Mouse (Mus musculus): ENCODE data around the gene Adamts9. TPM values are rescaled to one million over a fixed set of nuclear protein-coding genes. Genes with fewer than 3 reads are reported as not detected.

Gene Adamts9
- total RNA-seq, 4 experiments from 2014 or later = 1.5 to 3.0 (median 2.1) TPM

GRCm38 (mm10) chr6:92928261-92928660 is 15.0 kb downstream of the Adamts9 start:
- no peak for DNase-seq (ENCODE audit: low spot score in 2 of 2)

- no peak for DNase-seq (ENCODE audit: low spot score in 2 of 2)
Measured at GRCm38 (mm10) chr6:92924536-92924935, 18.8 kb downstream of the Adamts9 start.

- no peak for DNase-seq (ENCODE audit: low spot score in 2 of 2)
Measured at GRCm38 (mm10) chr6:92921843-92922242, 21.4 kb downstream of the Adamts9 start.

GRCm38 (mm10) chr6:92920938-92921689 is 22.2 kb downstream of the Adamts9 start:
- DNase-seq (ENCODE audit: low spot score in 2 of 2) = no peak

GRCm38 (mm10) chr6:92910611-92911010 is 32.7 kb downstream of the Adamts9 start:
- no peak for DNase-seq (ENCODE audit: low spot score in 2 of 2)

GRCm38 (mm10) chr6:92909361-92909760 is 33.9 kb downstream of the Adamts9 start:
- DNase-seq (ENCODE audit: low spot score in 2 of 2) = no peak

- DNase-seq (ENCODE audit: low spot score in 2 of 2) = peak; percentile 22 to 23
Measured at GRCm38 (mm10) chr6:92905922-92906321, 37.4 kb downstream of the Adamts9 start.

GRCm38 (mm10) chr6:92904491-92904890 is 38.8 kb downstream of the Adamts9 start:
- DNase-seq (ENCODE audit: low spot score in 2 of 2) = no peak

GRCm38 (mm10) chr6:92904037-92904436 is 39.3 kb downstream of the Adamts9 start:
- no peak for DNase-seq (ENCODE audit: low spot score in 2 of 2)

GRCm38 (mm10) chr6:92891535-92891934 is 51.8 kb downstream of the Adamts9 start:
- DNase-seq (ENCODE audit: low spot score in 2 of 2) = no peak

- DNase-seq (ENCODE audit: low spot score in 2 of 2) = no peak
Measured at GRCm38 (mm10) chr6:92883131-92883900, 60.0 kb downstream of the Adamts9 start.

GRCm38 (mm10) chr6:92882446-92882845 is 60.8 kb downstream of the Adamts9 start:
- no peak for DNase-seq (ENCODE audit: low spot score in 2 of 2)

GRCm38 (mm10) chr6:92879700-92880265 is 63.5 kb downstream of the Adamts9 start:
- DNase-seq (ENCODE audit: low spot score in 2 of 2) = no peak

- no peak for DNase-seq (ENCODE audit: low spot score in 2 of 2)
Measured at GRCm38 (mm10) chr6:92878771-92879170, 64.5 kb downstream of the Adamts9 start.

GRCm38 (mm10) chr6:92877236-92877635 is 66.1 kb downstream of the Adamts9 start:
- DNase-seq (ENCODE audit: low spot score in 2 of 2) = no peak

- DNase-seq (ENCODE audit: low spot score in 2 of 2) = no peak
Measured at GRCm38 (mm10) chr6:92876121-92876520, 67.2 kb downstream of the Adamts9 start.

- DNase-seq (ENCODE audit: low spot score in 2 of 2) = no peak
Measured at GRCm38 (mm10) chr6:92875340-92875739, 68.0 kb downstream of the Adamts9 start.

GRCm38 (mm10) chr6:92874854-92875253 is 68.4 kb downstream of the Adamts9 start:
- no peak for DNase-seq (ENCODE audit: low spot score in 2 of 2)

GRCm38 (mm10) chr6:92872766-92873165 is 70.5 kb downstream of the Adamts9 start:
- no peak for DNase-seq (ENCODE audit: low spot score in 2 of 2)

GRCm38 (mm10) chr6:92871813-92872212 is 71.5 kb downstream of the Adamts9 start:
- DNase-seq (ENCODE audit: low spot score in 2 of 2) = no peak

GRCm38 (mm10) chr6:92869582-92870219 is 73.6 kb downstream of the Adamts9 start:
- peak; percentile 19 to 40 for DNase-seq (ENCODE audit: low spot score in 2 of 2)

- DNase-seq (ENCODE audit: low spot score in 2 of 2) = peak; percentile 71 to 73
Measured at GRCm38 (mm10) chr6:92869089-92869581, 74.2 kb downstream of the Adamts9 start, which contains the start of gene Gm15737. Gene Gm15737, plus strand, starts transcription at chr6:92869357.

All from gastrocnemius, adult 8-10 months (tissue).